ENCODE assay signal across 9 mouse cellular contexts in the genomic region with DNA sequence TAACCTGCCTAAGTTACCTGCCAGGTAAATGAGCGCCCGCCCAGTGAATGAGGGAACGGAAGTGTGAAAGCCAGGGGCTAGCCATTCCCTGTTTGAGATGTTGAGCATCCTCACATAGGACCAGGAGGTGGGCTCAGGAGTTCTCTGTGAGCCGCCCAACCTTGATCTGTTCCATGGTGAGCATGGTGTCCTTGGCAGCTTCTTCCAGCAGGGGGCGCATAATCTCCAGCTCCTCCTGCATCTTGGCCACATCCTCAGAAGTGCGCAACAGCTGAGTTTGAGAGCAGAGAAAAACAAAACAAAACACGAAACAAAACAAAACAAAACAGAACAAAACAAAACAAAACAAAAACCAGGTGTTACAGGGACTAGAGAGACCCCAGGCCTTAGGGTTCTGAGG. TPM values are rescaled to one million over a fixed set of nuclear protein-coding genes. Genes with fewer than 3 reads are reported as not detected.
DNase-seq lines count a peak whose midpoint lies in the region; ATAC-seq lines count a peak whose summit lies in the region.
"Had no signal": no experiment of that assay in that cellular context is flagged by ENCODE, and none has a peak within 500 bp of the region (broad histone marks: within the 10 kb centered on the region; RNA-seq: fewer than 3 reads in every experiment).

No protein-coding gene starts in this region.

- peak; percentile 88 for DNase-seq in forebrain, embryonic 11.5 days (ENCODE audit: low spot score)
- DNase-seq in adrenal gland, adult 2 months = peak; percentile 70
- DNase-seq in embryo, embryonic 10 days (ENCODE audit: low spot score) = peak; percentile 85
- DNase-seq in heart, postnatal 14 days = peak; percentile 79 to 87
- peak; percentile 69 for DNase-seq in left cerebral cortex, adult 11 months (ENCODE audit: low spot score)
- DNase-seq in spleen, adult 18-20 months = peak; percentile 52 to 81

- no peak overlapping the region for H3K9ac ChIP-seq in forebrain, embryonic 11.5 days (ENCODE audit: low read length)
- no peak overlapping the region for H3K9ac ChIP-seq in forebrain, embryonic 16.5 days (replicated peaks; ENCODE audit: low read depth, low read length)
- H3K9ac ChIP-seq: lung, embryonic 15.5 days had no signal

- H3K9me3 ChIP-seq in forebrain, embryonic 11.5 days (ENCODE audit: control insufficient read depth, low read length) = no peaks in the 10 kb centered on the region
- H3K9me3 ChIP-seq in forebrain, embryonic 16.5 days (ENCODE audit: control insufficient read depth, low read length) = no peaks in the 10 kb centered on the region
- H3K9me3 ChIP-seq: lung, embryonic 15.5 days had no signal

- ATAC-seq in forebrain, embryonic 11.5 days (replicated peaks; ENCODE audit: low FRiP score) = no peak
- ATAC-seq in forebrain, embryonic 16.5 days = no peak; the same call in 1 of the 2 replicates
- peak; percentile 66; the same call in 1 of the 2 replicates for ATAC-seq in megakaryocyte-erythroid progenitor cell, adult 5-6 weeks (replicated peaks; ENCODE audit: low FRiP score, low TSS enrichment, poor library complexity, severe bottlenecking)

- H3K4me1 ChIP-seq in forebrain, embryonic 11.5 days (replicated peaks; ENCODE audit: control insufficient read depth, insufficient read depth, low read length) = peaks cover 20% of the 10 kb centered on the region; the same call in 1 of the 2 replicates
- H3K4me1 ChIP-seq in forebrain, embryonic 16.5 days (replicated peaks; ENCODE audit: control insufficient read depth, insufficient read depth, low read length) = peaks cover 23% of the 10 kb centered on the region

- 26% methylated on average over 7 of the region's 7 CpGs for WGBS in forebrain, embryonic 11.5 days
- 24% methylated on average over 7 of the region's 7 CpGs for WGBS in forebrain, embryonic 16.5 days

- no peaks in the 10 kb centered on the region for H3K27me3 ChIP-seq in forebrain, embryonic 11.5 days (ENCODE audit: control insufficient read depth, insufficient read depth, low read length)
- H3K27me3 ChIP-seq in forebrain, embryonic 16.5 days (replicated peaks; ENCODE audit: control insufficient read depth, insufficient read depth, low read length) = no peaks in the 10 kb centered on the region
- H3K27me3 ChIP-seq: lung, embryonic 15.5 days had no signal

- H3K4me2 ChIP-seq in forebrain, embryonic 11.5 days (ENCODE audit: low read depth, low read length, severe bottlenecking) = no peak overlapping the region
- no peak overlapping the region for H3K4me2 ChIP-seq in forebrain, embryonic 16.5 days (ENCODE audit: low read length)
- H3K4me2 ChIP-seq: lung, embryonic 15.5 days had no signal

- intact Hi-C loops in heart, postnatal 14 days (cut with DNase I) = loop anchor here (2.0 kb wide), 1 partner anchor 199 kb away; no protein-coding TSS in a partner anchor

- H3K36me3 ChIP-seq in forebrain, embryonic 11.5 days (ENCODE audit: control insufficient read depth, insufficient read depth, low read length) = no peaks in the 10 kb centered on the region
- H3K36me3 ChIP-seq in forebrain, embryonic 16.5 days (ENCODE audit: control insufficient read depth, insufficient read depth) = no peaks in the 10 kb centered on the region
- H3K36me3 ChIP-seq: lung, embryonic 15.5 days had no signal

- no peak overlapping the region for H3K4me3 ChIP-seq in forebrain, embryonic 11.5 days (ENCODE audit: low read depth, low read length)
- H3K4me3 ChIP-seq in forebrain, embryonic 16.5 days (replicated peaks; ENCODE audit: low read length) = no peak overlapping the region
- H3K4me3 ChIP-seq: lung, embryonic 15.5 days had no signal

- no peak overlapping the region for H3K27ac ChIP-seq in forebrain, embryonic 11.5 days (ENCODE audit: low read depth, low read length)
- H3K27ac ChIP-seq in forebrain, embryonic 16.5 days (ENCODE audit: low read length) = no peak overlapping the region
- H3K27ac ChIP-seq: lung, embryonic 15.5 days had no signal

RNA-seq across cellular contexts. Expression of gene Bap1, which starts 20.9 kb away (rescaled TPM):
- polyA plus RNA-seq in forebrain, embryonic 11.5 days (2014; fragmentation: Nextera tagmentation; extraction: Ambion mirVana) = 121 and 137 TPM in 2 replicates
- 138 and 150 TPM in 2 replicates for polyA plus RNA-seq in forebrain, embryonic 16.5 days (2015; fragmentation: Nextera tagmentation; extraction: Ambion mirVana)
- 10 to 100 TPM; 59.5 to 60.5 TPM for total RNA-seq in adrenal gland, adult 2 months (2021)
- 63.2 and 72.0 TPM in 2 replicates for polyA plus RNA-seq in adrenal gland, adult 2 months (2012; rRNA removed)
- 10 to 100 TPM; 47.3 to 47.5 TPM for total RNA-seq in heart, postnatal 14 days (2021)
- 42.7 and 43.6 TPM in 2 replicates for total RNA-seq in megakaryocyte-erythroid progenitor cell, adult 5-6 weeks (2014; fragmentation: Nextera tagmentation)
- total RNA-seq in megakaryocyte-erythroid progenitor cell, adult 5-6 weeks (2017) = 65.4 and 67.9 TPM in 2 replicates

RNA-seq across cellular contexts. Expression of gene Phf7, which starts 21.0 kb away (rescaled TPM):
- polyA plus RNA-seq in forebrain, embryonic 11.5 days (2014; fragmentation: Nextera tagmentation; extraction: Ambion mirVana) = 14.3 and 14.4 TPM in 2 replicates
- 11.5 and 12.2 TPM in 2 replicates for polyA plus RNA-seq in forebrain, embryonic 16.5 days (2015; fragmentation: Nextera tagmentation; extraction: Ambion mirVana)
- 1 to 10 TPM; 6.1 to 7.3 TPM for total RNA-seq in adrenal gland, adult 2 months (2021)
- 4.6 and 4.8 TPM in 2 replicates for polyA plus RNA-seq in adrenal gland, adult 2 months (2012; rRNA removed)
- 1 to 10 TPM; 4.3 to 4.6 TPM for total RNA-seq in heart, postnatal 14 days (2021)
- 10.2 and 23.0 TPM in 2 replicates for total RNA-seq in megakaryocyte-erythroid progenitor cell, adult 5-6 weeks (2014; fragmentation: Nextera tagmentation)
- total RNA-seq in megakaryocyte-erythroid progenitor cell, adult 5-6 weeks (2017) = 9.8 and 15.7 TPM in 2 replicates

RNA-seq across cellular contexts. Expression of gene Dnah1, which starts 51.5 kb away (rescaled TPM):
- 7.6 and 8.8 TPM in 2 replicates for polyA plus RNA-seq in forebrain, embryonic 11.5 days (2014; fragmentation: Nextera tagmentation; extraction: Ambion mirVana)
- 3.5 and 3.8 TPM in 2 replicates for polyA plus RNA-seq in forebrain, embryonic 16.5 days (2015; fragmentation: Nextera tagmentation; extraction: Ambion mirVana)
- 1 to 10 TPM; 1.7 to 2.1 TPM for total RNA-seq in adrenal gland, adult 2 months (2021)
- polyA plus RNA-seq in adrenal gland, adult 2 months (2012; rRNA removed) = 0.71 and 1.3 TPM in 2 replicates
- under 1 TPM; 0.07 to 0.14 TPM for total RNA-seq in heart, postnatal 14 days (2021)
- total RNA-seq in megakaryocyte-erythroid progenitor cell, adult 5-6 weeks (2014; fragmentation: Nextera tagmentation) = 0.59 TPM in 1 of 2 replicates, not detected in the other
- total RNA-seq in megakaryocyte-erythroid progenitor cell, adult 5-6 weeks (2017) = 0.04 TPM in 1 of 2 replicates, not detected in the other

RNA-seq across cellular contexts. Expression of gene Sema3g, which starts 54.5 kb away (rescaled TPM):
- 0.13 and 0.16 TPM in 2 replicates for polyA plus RNA-seq in forebrain, embryonic 11.5 days (2014; fragmentation: Nextera tagmentation; extraction: Ambion mirVana)
- 0.62 TPM in 2 replicates for polyA plus RNA-seq in forebrain, embryonic 16.5 days (2015; fragmentation: Nextera tagmentation; extraction: Ambion mirVana)
- 10 to 100 TPM in 1 of 2 experiments, 1 to 10 TPM in 1; 5.2 to 11.2 TPM for total RNA-seq in adrenal gland, adult 2 months (2021)
- polyA plus RNA-seq in adrenal gland, adult 2 months (2012; rRNA removed) = 8.7 and 10.9 TPM in 2 replicates
- 10 to 100 TPM; 17.4 to 22.2 TPM for total RNA-seq in heart, postnatal 14 days (2021)
- not detected in 2 replicates for total RNA-seq in megakaryocyte-erythroid progenitor cell, adult 5-6 weeks (2014; fragmentation: Nextera tagmentation)
- total RNA-seq in megakaryocyte-erythroid progenitor cell, adult 5-6 weeks (2017) = not detected in 2 replicates

RNA-seq across cellular contexts. Expression of gene Nisch, which starts 55.4 kb away (rescaled TPM):
- polyA plus RNA-seq in forebrain, embryonic 11.5 days (2014; fragmentation: Nextera tagmentation; extraction: Ambion mirVana) = 399 and 407 TPM in 2 replicates
- 359 and 389 TPM in 2 replicates for polyA plus RNA-seq in forebrain, embryonic 16.5 days (2015; fragmentation: Nextera tagmentation; extraction: Ambion mirVana)
- 100 to 1,000 TPM; 249 to 309 TPM for total RNA-seq in adrenal gland, adult 2 months (2021)
- polyA plus RNA-seq in adrenal gland, adult 2 months (2012; rRNA removed) = 412 and 462 TPM in 2 replicates
- total RNA-seq in heart, postnatal 14 days (2021) = 100 to 1,000 TPM; 185 to 197 TPM
- total RNA-seq in megakaryocyte-erythroid progenitor cell, adult 5-6 weeks (2014; fragmentation: Nextera tagmentation) = 144 and 164 TPM in 2 replicates
- total RNA-seq in megakaryocyte-erythroid progenitor cell, adult 5-6 weeks (2017) = 67.7 and 77.9 TPM in 2 replicates
